Mouse (Mus musculus): ENCODE data around the gene Hist2h3c2.
"Not testable (repeated sequence)": the region's sequence is repeated elsewhere in the genome, so short reads cannot be mapped to it uniquely, and the experiment has no call there.

Hist2h3c2 gene

DNA sequence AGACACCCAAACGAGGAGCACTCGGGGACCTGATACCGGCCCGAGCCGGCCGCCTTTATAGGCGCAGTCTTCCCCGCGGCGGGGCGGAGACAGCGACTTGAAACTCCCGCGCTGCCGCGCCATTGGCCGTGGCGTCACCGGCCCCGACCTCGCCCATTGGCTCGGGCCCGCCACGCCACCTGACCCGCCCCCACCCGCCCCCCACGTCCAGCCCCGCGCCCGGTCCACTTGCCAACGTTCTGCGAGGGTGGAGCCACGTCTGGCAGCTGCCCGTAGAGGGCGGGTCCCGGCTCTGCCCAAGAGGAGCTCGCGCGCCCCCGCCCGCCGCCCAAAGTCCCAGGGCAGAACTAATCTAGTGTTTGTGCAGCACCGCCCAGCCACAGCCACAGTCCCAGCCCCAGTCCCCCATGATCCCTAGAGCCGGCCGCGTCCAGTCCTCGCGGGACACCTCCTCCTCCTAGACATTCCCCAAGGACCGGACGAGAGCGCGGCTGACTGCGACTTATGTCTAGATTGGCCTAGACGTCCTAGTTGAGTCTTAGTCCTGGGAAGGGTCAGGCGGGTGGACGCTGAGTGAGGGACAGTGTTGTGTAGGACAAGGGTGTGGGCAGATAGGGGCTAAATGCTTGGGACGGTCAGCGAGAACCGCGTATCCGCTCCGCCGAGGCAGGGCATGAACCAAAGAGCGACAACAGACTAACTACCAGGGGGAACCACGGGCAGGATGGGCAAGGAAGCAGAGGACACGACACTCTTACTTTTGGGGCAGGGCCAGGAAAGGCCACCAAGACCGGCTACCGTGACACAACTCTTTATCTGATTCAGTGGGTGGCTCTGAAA, at the start of gene Hist2h3c2:
TSS of gene Hist2h3c2 (minus strand) at position 174 of the 840 bp plus-strand sequence.
- peak; percentile 19 to 60 for DNase-seq

GRCm38 (mm10) chr3:96287334-96287733, 48.4 kb upstream of the Hist2h3c2 start:
- DNase-seq, result not testable (repeated sequence)

DNA sequence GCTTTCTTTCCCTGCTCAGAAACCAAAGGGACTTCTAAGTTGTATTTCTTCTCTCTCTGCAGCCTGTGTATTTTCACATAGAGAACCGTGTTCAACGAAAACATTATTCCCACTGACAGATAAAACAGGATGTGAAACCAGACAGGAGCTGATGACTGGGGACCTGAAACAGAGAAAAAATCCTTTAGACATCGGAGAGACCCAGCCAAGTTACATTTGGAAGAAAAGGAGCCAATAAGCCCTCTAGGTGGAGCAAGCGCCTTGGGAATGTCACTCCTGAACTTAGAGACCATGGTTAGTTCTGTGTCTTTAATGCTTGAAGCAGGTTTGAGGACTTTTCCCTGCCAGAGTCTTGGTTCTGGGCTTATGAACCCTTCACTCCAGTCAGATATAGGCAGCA, 45.5 kb upstream of the Hist2h3c2 start:
- no peak for DNase-seq

- no peak for DNase-seq
Measured at GRCm38 (mm10) chr3:96280660-96281059, 41.7 kb upstream of the Hist2h3c2 start.

DNA sequence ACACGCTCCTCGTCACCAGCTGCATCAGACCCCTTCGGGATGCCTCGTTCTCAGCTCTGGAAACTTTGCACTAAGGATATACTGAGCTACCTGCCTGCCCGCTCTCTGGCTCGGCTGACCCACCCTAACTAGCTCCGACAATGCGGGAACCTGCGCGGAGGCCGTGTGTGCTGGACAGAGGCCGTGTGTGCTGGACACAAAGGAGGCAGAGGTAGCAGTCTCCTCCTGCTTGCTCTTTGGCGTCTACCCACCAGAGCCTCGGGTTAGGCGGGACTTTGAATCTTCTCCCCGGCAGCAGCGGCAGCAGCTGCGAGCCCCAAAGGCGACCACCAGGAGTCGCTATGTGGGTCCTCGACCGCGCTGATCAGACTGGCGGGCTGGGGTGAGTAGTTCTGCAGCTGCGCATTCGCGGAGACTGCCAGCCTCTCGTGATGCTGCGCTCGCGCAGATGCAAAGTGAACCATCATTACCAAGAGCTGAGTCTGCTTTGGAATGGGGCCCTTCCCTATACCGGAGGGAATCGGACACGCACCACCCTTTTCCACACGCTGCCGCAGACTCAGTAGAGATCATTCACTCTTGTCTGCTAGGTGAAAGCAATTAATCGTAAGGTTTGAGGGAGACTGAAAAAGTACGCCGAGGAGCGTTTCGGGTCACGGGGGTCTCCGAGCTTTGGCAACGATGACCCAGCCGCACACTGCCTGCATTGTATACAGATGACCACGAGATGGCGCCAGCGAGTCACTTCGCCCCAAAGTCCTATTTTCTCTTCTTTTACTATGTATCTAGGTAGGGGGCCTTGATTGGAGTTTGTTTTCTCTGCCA, 39.1 kb upstream of the Hist2h3c2 start:
- peak; percentile 83 to 88 for DNase-seq

GRCm38 (mm10) chr3:96277428-96277799, 38.5 kb upstream of the Hist2h3c2 start:
- peak; percentile 34 to 61 for DNase-seq

DNA sequence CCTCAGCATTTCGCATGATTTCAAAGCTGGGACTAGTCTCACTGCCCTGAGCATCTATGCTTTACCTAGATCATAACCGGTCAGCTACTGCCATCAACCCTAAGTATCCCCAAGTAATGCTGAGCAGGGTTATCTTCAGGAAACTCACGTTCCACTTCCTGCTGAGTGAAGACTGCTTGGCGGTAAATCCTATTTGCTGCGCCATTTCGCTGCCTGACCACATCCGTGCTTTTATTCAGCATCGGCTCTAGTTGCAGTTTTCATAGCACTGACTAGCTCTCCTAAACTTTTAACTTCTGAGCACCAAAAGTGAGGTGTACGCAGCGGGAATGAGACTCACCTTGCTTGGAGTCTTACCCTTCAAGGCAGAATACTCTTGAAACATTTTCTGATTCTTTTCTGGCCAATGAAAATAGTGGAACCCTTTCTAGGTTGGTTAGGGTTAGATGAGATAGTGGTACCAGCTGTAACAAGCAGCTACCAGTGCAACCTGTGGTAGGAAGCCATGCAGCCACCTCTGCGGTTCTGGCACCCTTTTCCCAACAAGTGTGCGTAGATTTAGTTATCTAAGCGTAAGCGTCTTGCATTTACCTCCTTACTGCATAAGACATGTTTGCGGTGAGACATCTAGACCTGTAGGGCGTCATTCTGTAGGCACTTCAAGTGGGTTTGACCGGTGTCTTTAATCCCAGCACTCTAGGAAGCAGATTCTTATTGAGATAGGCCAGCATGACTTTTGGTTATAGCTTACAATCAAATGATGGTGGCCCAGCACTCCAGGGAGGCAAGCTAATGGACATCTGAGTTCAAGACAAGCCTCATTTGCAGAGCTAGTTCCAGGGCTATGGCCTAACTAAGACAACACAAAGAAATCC, 34.9 kb upstream of the Hist2h3c2 start:
- no peak for DNase-seq

- peak; percentile 78 to 81 for DNase-seq
Measured at GRCm38 (mm10) chr3:96269511-96270474, 30.9 kb upstream of the Hist2h3c2 start, which contains the start of gene Hist2h2bb. TSS of gene Hist2h2bb (plus strand) at chr3:96269752.

GRCm38 (mm10) chr3:96268776-96269378, 29.9 kb upstream of the Hist2h3c2 start:
- DNase-seq, result peak; percentile 18 to 36

GRCm38 (mm10) chr3:96268051-96268775, 29.3 kb upstream of the Hist2h3c2 start, which contains the start of gene Hist2h3b:
TSS of gene Hist2h3b (plus strand) at chr3:96268654.
- peak; percentile 66 to 71 for DNase-seq

DNA sequence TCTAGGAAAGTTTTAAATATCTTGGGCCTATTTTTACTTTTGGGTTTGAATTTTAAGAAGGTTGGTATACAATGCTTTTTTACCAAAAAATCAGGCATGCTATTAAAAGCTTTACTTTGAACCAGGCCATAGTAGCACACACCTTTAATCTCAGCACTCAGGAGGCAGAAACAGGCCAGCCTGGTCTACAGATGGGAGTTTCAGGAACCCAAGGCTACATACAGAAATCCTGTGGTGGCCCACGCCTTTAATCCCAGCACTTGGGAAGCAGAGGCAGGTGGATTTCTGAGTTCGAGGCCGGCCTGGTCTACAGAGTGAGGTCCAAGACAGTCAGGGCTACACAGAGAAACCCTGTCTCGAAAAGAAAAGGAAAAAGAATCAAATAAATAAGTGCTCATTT, 28.6 kb upstream of the Hist2h3c2 start:
- no peak for DNase-seq

- DNase-seq, result no peak
Measured at GRCm38 (mm10) chr3:96266132-96266710, 27.3 kb upstream of the Hist2h3c2 start.

GRCm38 (mm10) chr3:96264404-96264949, 25.6 kb upstream of the Hist2h3c2 start:
- no peak for DNase-seq

GRCm38 (mm10) chr3:96263558-96264403, 24.9 kb upstream of the Hist2h3c2 start:
- DNase-seq, result peak; percentile 40 to 52

GRCm38 (mm10) chr3:96262979-96263550, 24.1 kb upstream of the Hist2h3c2 start, which contains the start of gene Hist2h4:
TSS of gene Hist2h4 (minus strand) at chr3:96263311.
- peak; percentile 87 to 91 for DNase-seq

DNA sequence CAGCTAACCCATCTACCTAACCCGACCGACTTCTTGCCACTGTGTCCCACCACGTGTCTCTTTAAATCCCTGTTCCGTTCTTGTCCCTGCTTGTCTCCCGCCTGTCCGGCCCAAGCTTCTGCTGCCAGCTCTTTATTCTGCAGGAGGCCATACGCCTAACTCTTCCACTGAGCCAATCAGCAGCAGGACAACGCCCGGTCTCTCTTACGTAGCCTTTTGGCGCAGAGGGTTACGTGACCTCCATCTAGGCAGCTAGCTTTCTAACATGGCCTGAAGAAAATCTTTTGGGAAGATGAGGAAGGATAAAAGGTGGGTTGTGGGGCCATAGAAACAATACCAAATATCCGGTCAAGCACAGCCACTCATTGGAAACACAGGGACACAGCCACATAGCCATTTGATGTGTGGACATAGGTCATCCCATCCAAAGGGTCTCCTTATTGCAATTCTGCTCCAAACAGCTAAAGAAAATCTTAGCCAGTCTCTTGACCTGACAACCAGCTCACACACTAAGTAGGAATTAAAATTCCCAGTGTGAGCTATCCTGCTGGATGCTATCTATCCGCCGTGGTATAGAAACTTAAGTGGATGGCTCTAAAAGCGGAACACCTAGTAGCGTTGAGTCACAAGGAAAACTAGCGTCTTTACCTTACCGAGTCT, 23.4 kb upstream of the Hist2h3c2 start:
- DNase-seq, result peak; percentile 49 to 57

DNA sequence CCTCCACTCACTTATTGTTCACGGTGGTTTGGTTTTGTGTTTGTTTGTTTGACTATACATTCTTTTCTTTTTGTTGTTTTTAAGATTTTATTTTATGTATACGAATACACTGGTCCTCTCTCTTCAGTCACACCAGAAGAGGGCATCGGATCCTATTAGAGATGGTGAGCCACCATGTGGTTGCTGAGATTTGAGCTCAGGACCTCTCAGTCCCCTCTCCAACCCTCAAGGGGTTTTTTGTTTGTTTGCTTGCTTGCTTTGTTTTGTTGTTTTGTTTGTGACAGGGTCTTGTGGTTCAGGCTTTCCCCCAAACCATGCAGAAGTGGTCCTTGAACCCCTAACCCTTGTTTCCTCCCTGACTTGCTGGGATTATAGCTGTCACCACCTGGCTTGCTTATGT, 22.7 kb upstream of the Hist2h3c2 start:
- no peak for DNase-seq

All from spleen, adult 18-20 months (tissue).